Mouse (Mus musculus) C2C12 (cell line): Measurements from ENCODE around the gene Tmem131.

ENCODE experiments used
- CTCF ChIP-seq: IDR thresholded peaks from one replicate; pipeline ENCODE4 v1.5.1; 2011; ENCODE audit not compliant: control insufficient read depth, insufficient read depth, insufficient read length
- MYOD1 ChIP-seq: IDR thresholded peaks from one replicate; pipeline ENCODE4 v1.6.1; 2011; ENCODE audit warnings: low read depth; ENCODE audit not compliant: control insufficient read depth, insufficient read length
- USF1 ChIP-seq: IDR thresholded peaks from one replicate; pipeline ENCODE4 v1.6.1; 2011; ENCODE audit warnings: low read depth, mild to moderate bottlenecking, control low read depth, moderate library complexity

DNA sequence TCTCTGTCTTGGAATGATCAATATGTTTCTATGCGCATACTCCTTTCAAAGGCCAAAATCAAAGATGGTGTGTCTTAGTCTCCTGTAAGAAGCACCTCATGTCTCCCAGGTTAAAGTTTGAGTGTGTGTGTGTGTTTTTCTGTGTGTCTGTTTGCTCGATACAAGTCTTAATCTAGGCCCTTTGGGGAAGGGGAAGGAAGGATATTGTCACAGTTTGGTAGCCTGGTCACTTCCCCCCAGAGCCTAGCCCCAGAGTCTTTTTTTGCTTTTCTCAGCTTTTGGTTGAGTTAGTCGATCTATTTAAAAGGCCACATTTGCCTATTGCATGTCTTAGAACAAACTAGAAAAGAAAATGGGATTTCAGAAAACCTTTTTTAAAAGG, 3.1 kb downstream of the Tmem131 start:
- no peak for TF ChIP-seq MYOD1
- TF ChIP-seq USF1 = no peak
- TF ChIP-seq CTCF = no peak
